Mouse (Mus musculus): Measurements from ENCODE around the gene Abcf1. TPM values are rescaled to one million over a fixed set of nuclear protein-coding genes. Genes with fewer than 3 reads are reported as not detected.

Gene Abcf1
- total and polyA plus RNA-seq, 3 experiments, result 52.8 to 290 (median 110) TPM

- Histone ChIP-seq H3K27ac (ENCODE audit: insufficient read depth, low read depth) (peak overlapping the region; percentile 96), H3K27me3 (replicated peaks) (no peaks in the 10 kb centered on the region), H3K4me3 (replicated peaks in 1 of 3; ENCODE audit: low read depth in 2 of 3, low read length in 2 of 3, poor library complexity in 1 of 3) (peak overlapping the region; percentile 59 to 96 (median 93)), H3K79me2 (replicated peaks; ENCODE audit: control insufficient read depth, extremely low read depth, insufficient read depth, poor library complexity, severe bottlenecking) (peaks cover 25% of the 10 kb centered on the region), H3K9ac (ENCODE audit: insufficient read depth, low read depth) (peak overlapping the region; percentile 83), H3K4me2 (ENCODE audit: insufficient read depth, low read depth, poor library complexity, severe bottlenecking) (peak overlapping the region; percentile 46), H3K36me3 (replicated peaks in 1 of 2; ENCODE audit: control insufficient read depth in 1 of 2, insufficient read depth in 1 of 2, low read length in 1 of 2) (peaks cover 30 to 51% of the 10 kb centered on the region in 2 experiments), H3K9me3 (replicated peaks; ENCODE audit: low read length) (no peaks in the 10 kb centered on the region), H3K4me1 (ENCODE audit: control insufficient read depth in 1 of 2, insufficient read depth in 2 of 2) (peaks cover 3 to 20% of the 10 kb centered on the region in 2 experiments; a peak in 3 of 4 replicates)
- in situ Hi-C loops (cut with MboI; ENCODE audit: low pct_ligation_motif_present, low pct_unique_long_range_greater_than_20kb, low sequenced_read_pairs) (no loop called here), dilution Hi-C loops (cut with MboI; ENCODE audit: extremely low pct_ligation_motif_present, extremely low pct_unique_long_range_greater_than_20kb, low sequenced_read_pairs) (no loop called here)
- peak; percentile 81 for DNase-seq (ENCODE audit: extremely low read depth)
- TF ChIP-seq UBTF (IDR thresholded peaks at IDR 0.05; ENCODE audit: low read depth, low read length) (no peak), MAZ (IDR thresholded peaks at IDR 0.05; ENCODE audit: low read depth, low read length) (peak; percentile 78; the same call in 1 of the 2 replicates), MAX (IDR thresholded peaks at IDR 0.05; ENCODE audit: low read length) (peak; percentile 79), EP300 (IDR thresholded peaks at IDR 0.05; ENCODE audit: low read length) (no peak), ZMIZ1 (IDR thresholded peaks at IDR 0.05; ENCODE audit: low read depth, low read length) (0 out of 2 replicates have a peak, but pooled peaks have one; percentile 27), KAT2A (IDR thresholded peaks at IDR 0.05; ENCODE audit: insufficient replicate concordance, low read length) (peak; percentile 78; the same call in 1 of the 2 replicates), POLR2A (IDR thresholded peaks at IDR 0.05; ENCODE audit: low read depth, low read length) (peak; percentile 62), RCOR1 (conservative IDR thresholded peaks at IDR 0.05; ENCODE audit: low read depth, low read length) (0 out of 2 replicates have a peak, but pooled peaks have one; percentile 48), IRF4 (IDR thresholded peaks at IDR 0.05; ENCODE audit: low read depth, low read length) (peak; percentile 38; the same call in 1 of the 2 replicates), BHLHE40 (IDR thresholded peaks at IDR 0.05; ENCODE audit: low read depth, low read length) (0 out of 2 replicates have a peak, but pooled peaks have one; percentile 24), CTCF (conservative IDR thresholded peaks at IDR 0.05 in 1 of 2, IDR thresholded peaks at IDR 0.05 in 1 of 2; ENCODE audit: low read depth in 2 of 2, low read length in 2 of 2) (no peak), ZNF384 (IDR thresholded peaks at IDR 0.05; ENCODE audit: low read depth, low read length) (no peak), ELF1 (IDR thresholded peaks at IDR 0.05; ENCODE audit: low read depth, low read length) (peak; percentile 92), TCF12 (IDR thresholded peaks at IDR 0.05; ENCODE audit: low read depth, low read length) (peak; percentile 57; the same call in 1 of the 2 replicates), CHD2 (IDR thresholded peaks at IDR 0.05; ENCODE audit: low read length) (peak; percentile 74), NELFE (IDR thresholded peaks at IDR 0.05; ENCODE audit: low read depth, low read length) (peak; percentile 39; the same call in 1 of the 2 replicates), HCFC1 (IDR thresholded peaks at IDR 0.05; ENCODE audit: low read depth, low read length) (peak; percentile 86), NRF1 (IDR thresholded peaks at IDR 0.05; ENCODE audit: low read depth, low read length) (peak; percentile 61)
Measured at GRCm38 (mm10) chr17:35978811-35979400, 9.3 kb upstream of the Abcf1 start.

GRCm38 (mm10) chr17:35972131-35972530 is 2.6 kb upstream of the Abcf1 start:
- dilution Hi-C loops (cut with MboI; ENCODE audit: extremely low pct_ligation_motif_present, extremely low pct_unique_long_range_greater_than_20kb, low sequenced_read_pairs), result no loop called here
- Histone ChIP-seq H3K27ac (ENCODE audit: insufficient read depth, low read depth) (no peak overlapping the region), H3K9me3 (replicated peaks; ENCODE audit: low read length) (no peaks in the 10 kb centered on the region), H3K79me2 (replicated peaks; ENCODE audit: control insufficient read depth, extremely low read depth, insufficient read depth, poor library complexity, severe bottlenecking) (peaks cover 23% of the 10 kb centered on the region), H3K4me3 (replicated peaks in 1 of 3; ENCODE audit: low read depth in 2 of 3, low read length in 2 of 3, poor library complexity in 1 of 3) (no peak overlapping the region), H3K4me2 (ENCODE audit: insufficient read depth, low read depth, poor library complexity, severe bottlenecking) (no peak overlapping the region), H3K9ac (ENCODE audit: insufficient read depth, low read depth) (no peak overlapping the region), H3K36me3 (replicated peaks in 1 of 2; ENCODE audit: control insufficient read depth in 1 of 2, insufficient read depth in 1 of 2, low read length in 1 of 2) (peaks cover 22 to 47% of the 10 kb centered on the region in 2 experiments), H3K27me3 (replicated peaks) (no peaks in the 10 kb centered on the region), H3K4me1 (ENCODE audit: control insufficient read depth in 1 of 2, insufficient read depth in 2 of 2) (peaks cover 4 to 23% of the 10 kb centered on the region in 2 experiments; a peak in 3 of 4 replicates)
- DNase-seq (ENCODE audit: extremely low read depth), result no peak
- TF ChIP-seq MEF2A (IDR thresholded peaks at IDR 0.05; ENCODE audit: borderline replicate concordance, low read depth, low read length) (no peak), MXI1 (IDR thresholded peaks at IDR 0.05; ENCODE audit: low read depth, low read length) (no peak), PAX5 (IDR thresholded peaks at IDR 0.05; ENCODE audit: low read length) (no peak), BHLHE40 (IDR thresholded peaks at IDR 0.05; ENCODE audit: low read depth, low read length) (no peak), CTCF (conservative IDR thresholded peaks at IDR 0.05 in 1 of 2, IDR thresholded peaks at IDR 0.05 in 1 of 2; ENCODE audit: low read depth in 2 of 2, low read length in 2 of 2) (no peak), SMC3 (IDR thresholded peaks at IDR 0.05; ENCODE audit: low read depth, low read length) (no peak), MYC (IDR thresholded peaks at IDR 0.05; ENCODE audit: low read depth, low read length) (no peak), ETS1 (conservative IDR thresholded peaks at IDR 0.05; ENCODE audit: low read depth, low read length) (no peak)
- in situ Hi-C loops (cut with MboI; ENCODE audit: low pct_ligation_motif_present, low pct_unique_long_range_greater_than_20kb, low sequenced_read_pairs), result no loop called here
